In the genomic region with DNA sequence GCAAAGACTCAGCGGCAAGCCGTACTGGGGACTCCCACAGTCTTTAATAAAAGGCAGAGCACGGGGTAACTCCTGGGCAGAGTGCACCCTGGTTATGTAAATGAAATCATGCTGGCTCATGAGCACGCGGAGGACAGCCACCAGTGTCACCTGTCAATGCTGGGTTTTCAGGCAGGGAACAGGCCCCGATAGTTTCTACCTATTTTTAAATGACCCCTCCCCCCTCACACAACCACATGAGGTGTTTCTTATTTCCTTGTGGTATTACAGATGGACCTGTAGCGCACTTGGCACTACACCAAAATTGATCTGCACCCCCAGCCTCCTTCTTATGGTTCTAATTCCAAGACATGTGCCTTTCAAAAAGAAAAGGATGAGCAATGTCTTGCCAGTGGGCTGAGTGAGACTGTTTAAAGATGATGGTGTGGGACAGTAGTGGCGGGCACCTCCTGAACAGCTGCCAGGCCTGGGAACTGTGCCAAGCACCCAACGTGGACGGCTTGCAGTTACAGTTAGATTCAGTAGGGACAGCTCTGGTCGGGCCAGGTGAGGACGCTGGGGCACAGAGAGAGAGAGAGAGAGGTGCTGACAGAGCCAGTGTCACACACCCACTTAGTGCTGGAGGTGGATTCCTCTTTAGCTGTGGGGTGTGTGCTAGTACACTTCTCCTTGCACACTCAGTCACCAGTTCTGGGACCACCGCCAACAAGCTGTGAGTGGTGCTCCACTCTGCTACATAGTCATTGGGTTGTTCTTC, we compare ENCODE assay signal across 7 mouse cellular contexts. TPM values are rescaled to one million over a fixed set of nuclear protein-coding genes. Genes with fewer than 3 reads are reported as not detected.
DNase-seq lines count a peak whose midpoint lies in the region; ATAC-seq and TF ChIP-seq lines count a peak whose summit lies in the region.

No protein-coding gene starts in this region.

- TF ChIP-seq CTCF in lung, adult 2 months (IDR thresholded peaks at IDR 0.05; ENCODE audit: insufficient read depth, low read length), result no peak

- 63% methylated on average over 13 of the region's 13 CpGs for WGBS in neural tube, embryonic 14.5 days
- WGBS in heart, embryonic 15.5 days, result 50% methylated on average over 13 of the region's 13 CpGs
- WGBS in lung, adult 2 months, result 57% methylated on average over 13 of the region's 13 CpGs

- DNase-seq in neural tube, embryonic 10.5 days (ENCODE audit: extremely low spot score, low spot score), result no peak
- peak; percentile 58 to 63 for DNase-seq in cerebellum, postnatal 36 days
- peak; percentile 38 for DNase-seq in lung, adult 2 months
- DNase-seq in urinary bladder, adult 18-20 months (ENCODE audit: low spot score in 2 of 2), result no peak

- TF ChIP-seq POLR2A in lung, adult 2 months (IDR thresholded peaks at IDR 0.05; ENCODE audit: borderline replicate concordance, extremely low read depth, low read depth, low read length), result no peak

- no peak overlapping the region for H3K27ac ChIP-seq in neural tube, embryonic 14.5 days (ENCODE audit: low read depth, low read length)
- H3K27ac ChIP-seq in heart, embryonic 15.5 days, result peak overlapping the region; percentile 78

- H3K27me3 ChIP-seq in neural tube, embryonic 14.5 days (ENCODE audit: control insufficient read depth, insufficient read depth, low read length), result no peaks in the 10 kb centered on the region
- H3K27me3 ChIP-seq in heart, embryonic 15.5 days, result no peaks in the 10 kb centered on the region

- no peak overlapping the region for H3K9ac ChIP-seq in neural tube, embryonic 14.5 days (replicated peaks; ENCODE audit: low read depth, low read length)
- no peak overlapping the region for H3K9ac ChIP-seq in heart, embryonic 15.5 days

- H3K36me3 ChIP-seq in neural tube, embryonic 14.5 days (ENCODE audit: control insufficient read depth, insufficient read depth, low read length), result no peaks in the 10 kb centered on the region
- no peaks in the 10 kb centered on the region for H3K36me3 ChIP-seq in heart, embryonic 15.5 days

- H3K9me3 ChIP-seq in neural tube, embryonic 14.5 days (ENCODE audit: control insufficient read depth, low read length), result no peaks in the 10 kb centered on the region
- no peaks in the 10 kb centered on the region for H3K9me3 ChIP-seq in heart, embryonic 15.5 days (replicated peaks)

- H3K4me3 ChIP-seq in neural tube, embryonic 14.5 days (ENCODE audit: low read depth, low read length), result no peak overlapping the region
- H3K4me3 ChIP-seq in heart, embryonic 15.5 days, result no peak overlapping the region
- H3K4me3 ChIP-seq in lung, adult 2 months (replicated peaks; ENCODE audit: extremely low read depth, low read depth, low read length), result no peak overlapping the region

- peak; percentile 31; the same call in 1 of the 2 replicates for ATAC-seq in neural tube, embryonic 14.5 days (ENCODE audit: low read depth)
- ATAC-seq in heart, embryonic 15.5 days (replicated peaks; ENCODE audit: insufficient number of reproducible peaks, insufficient read depth, low FRiP score, low read depth), result peak; percentile 88
- no peak for ATAC-seq in activated CD4-positive, CD25-positive, alpha-beta regulatory T cell, adult 4 months

- no peak overlapping the region for H3K4me2 ChIP-seq in neural tube, embryonic 14.5 days (ENCODE audit: low read depth, low read length)
- no peak overlapping the region for H3K4me2 ChIP-seq in heart, embryonic 15.5 days

- no peaks in the 10 kb centered on the region for H3K4me1 ChIP-seq in neural tube, embryonic 14.5 days (ENCODE audit: control insufficient read depth, insufficient read depth, low read length)
- H3K4me1 ChIP-seq in heart, embryonic 15.5 days (replicated peaks), result peaks cover 57% of the 10 kb centered on the region
- H3K4me1 ChIP-seq in lung, adult 2 months (ENCODE audit: control insufficient read depth, insufficient read depth, low read length), result peaks cover 5% of the 10 kb centered on the region

RNA-seq across cellular contexts. Expression of gene Wipf3, which starts 31.7 kb away (rescaled TPM):
- polyA plus RNA-seq in neural tube, embryonic 14.5 days (2014; fragmentation: Nextera tagmentation; extraction: Ambion mirVana), result 2.8 and 3.0 TPM in 2 replicates
- 3.3 and 3.4 TPM in 2 replicates for polyA plus RNA-seq in heart, embryonic 15.5 days (2015; fragmentation: Nextera tagmentation; extraction: Ambion mirVana)
- polyA plus RNA-seq in lung, adult 2 months (2012; rRNA removed), result 4.6 and 5.0 TPM in 2 replicates
- polyA plus RNA-seq in activated CD4-positive, CD25-positive, alpha-beta regulatory T cell, adult 4 months (2017; shearing (Covaris generic)), result not detected

Comparison
In these comparisons a context has a peak if more than half of its experiments do, and no peak if none do; other contexts are left out.
1. DNase-seq: peak in cerebellum, postnatal 36 days (2 of 2) and lung, adult 2 months (single experiment); none in neural tube, embryonic 10.5 days (single experiment) and urinary bladder, adult 18-20 months (0 of 2).